Mouse (Mus musculus) intestine, embryonic 15.5 days (tissue): ENCODE data around the gene Slc39a11. TPM values are rescaled to one million over a fixed set of nuclear protein-coding genes. Genes with fewer than 3 reads are reported as not detected.

ENCODE experiments used
- ATAC-seq: fragments of 200-750 bp; cut with Nextera tagmentation; 2 replicates; pipeline ENCODE4 v1.8.0; 2017; ENCODE audit warnings: moderate TSS enrichment, moderate library complexity
- H3K27ac ChIP-seq: fragments of 300-500 bp; sonication (generic); 2 replicates; pipeline ENCODE4 v1.5.1; 2015; ENCODE audit warnings: mild to moderate bottlenecking, inconsistent platforms
- H3K27me3 ChIP-seq: fragments of 300-500 bp; sonication (generic); replicated peaks from 2 replicates; pipeline ENCODE4 v1.6.1; 2015; ENCODE audit warnings: inconsistent platforms
- H3K36me3 ChIP-seq: fragments of 300-500 bp; sonication (generic); 2 replicates; pipeline ENCODE4 v1.6.1; 2015; ENCODE audit warnings: inconsistent platforms
- H3K4me1 ChIP-seq: fragments of 300-500 bp; sonication (generic); replicated peaks from 2 replicates; pipeline ENCODE4 v1.6.1; 2015; ENCODE audit warnings: inconsistent platforms
- H3K4me2 ChIP-seq: fragments of 300-500 bp; sonication (generic); replicated peaks from 2 replicates; pipeline ENCODE4 v1.6.1; 2015; ENCODE audit warnings: mild to moderate bottlenecking, inconsistent platforms
- H3K4me3 ChIP-seq: fragments of 300-500 bp; sonication (generic); replicated peaks from 2 replicates; pipeline ENCODE4 v1.5.1; 2015; ENCODE audit warnings: inconsistent platforms
- H3K9ac ChIP-seq: fragments of 300-500 bp; sonication (generic); 2 replicates; pipeline ENCODE4 v1.6.1; 2015; ENCODE audit warnings: inconsistent platforms
- H3K9me3 ChIP-seq: fragments of 300-500 bp; sonication (generic); 2 replicates; pipeline ENCODE4 v1.6.1; 2016; ENCODE audit warnings: inconsistent platforms
- WGBS: fragments of 180-500 bp; shearing (Covaris S2); methylation state at CpG from one replicate; pipeline ENCODE4 v1.1.7; 2015; 5-methylcytosine and 5-hydroxymethylcytosine counted together
- polyA plus RNA-seq: library from polyadenylated mRNA; unstranded; fragments of >200 nt; fragmentation: Nextera tagmentation; extraction: Ambion mirVana; gene quantifications from 2 replicates; pipeline ENCODE4 v1.2.1, GENCODE M21; 2015

The Slc39a11 gene
- polyA plus RNA-seq, 1 experiment from 2014 or later: 40.8 TPM

GRCm38 (mm10) chr11:113382674-113383571 lies 267.0 kb downstream of the Slc39a11 start:
- H3K27me3 ChIP-seq: no peaks in the 10 kb centered on the region
- H3K36me3 ChIP-seq: no peaks in the 10 kb centered on the region
- H3K9me3 ChIP-seq: no peaks in the 10 kb centered on the region
- WGBS: 37% methylated on average over 10 of the region's 10 CpGs
- ATAC-seq: no peak
- H3K27ac ChIP-seq: no peak overlapping the region
- no peaks in the 10 kb centered on the region for H3K4me1 ChIP-seq
- H3K4me2 ChIP-seq: no peak overlapping the region
- H3K4me3 ChIP-seq: no peak overlapping the region
- no peak overlapping the region for H3K9ac ChIP-seq

- Histone ChIP-seq H3K27me3 (no peaks in the 10 kb centered on the region), H3K27ac (no peak overlapping the region), H3K36me3 (no peaks in the 10 kb centered on the region), H3K4me3 (no peak overlapping the region), H3K4me1 (no peaks in the 10 kb centered on the region), H3K9ac (no peak overlapping the region), H3K4me2 (no peak overlapping the region), H3K9me3 (no peaks in the 10 kb centered on the region)
- 78% methylated on average over 8 of the region's 8 CpGs for WGBS
- no peak for ATAC-seq
Observed at GRCm38 (mm10) chr11:113381550-113381949, 268.3 kb downstream of the Slc39a11 start.

- H3K36me3 ChIP-seq: no peaks in the 10 kb centered on the region
- no peak overlapping the region for H3K4me3 ChIP-seq
- H3K4me2 ChIP-seq: no peak overlapping the region
- H3K4me1 ChIP-seq: no peaks in the 10 kb centered on the region
- H3K27ac ChIP-seq: no peak overlapping the region
- no peak overlapping the region for H3K9ac ChIP-seq
- H3K9me3 ChIP-seq: no peaks in the 10 kb centered on the region
- WGBS: 57% methylated on average over 9 of the region's 9 CpGs
- ATAC-seq: peak; percentile 78
- no peaks in the 10 kb centered on the region for H3K27me3 ChIP-seq
Observed at GRCm38 (mm10) chr11:113378867-113379266, 271.0 kb downstream of the Slc39a11 start.

GRCm38 (mm10) chr11:113376066-113376465 lies 273.8 kb downstream of the Slc39a11 start:
- Histone ChIP-seq H3K9me3 (no peaks in the 10 kb centered on the region), H3K9ac (no peak overlapping the region), H3K4me1 (no peaks in the 10 kb centered on the region), H3K27me3 (no peaks in the 10 kb centered on the region), H3K36me3 (0 out of 2 replicates have a peak, but pooled peaks cover 4% of the 10 kb centered on the region), H3K27ac (no peak overlapping the region), H3K4me2 (no peak overlapping the region), H3K4me3 (no peak overlapping the region)
- WGBS: 86% methylated on average over 9 of the region's 9 CpGs
- ATAC-seq: no peak

GRCm38 (mm10) chr11:113373926-113374325 lies 276.0 kb downstream of the Slc39a11 start:
- WGBS: 92% methylated on average over 10 of the region's 10 CpGs
- Histone ChIP-seq H3K27me3 (no peaks in the 10 kb centered on the region), H3K9ac (no peak overlapping the region), H3K27ac (no peak overlapping the region), H3K4me1 (no peaks in the 10 kb centered on the region), H3K9me3 (no peaks in the 10 kb centered on the region), H3K4me3 (no peak overlapping the region), H3K36me3 (0 out of 2 replicates have a peak, but pooled peaks cover 4% of the 10 kb centered on the region), H3K4me2 (no peak overlapping the region)
- ATAC-seq: no peak

- Histone ChIP-seq H3K36me3 (0 out of 2 replicates have a peak, but pooled peaks cover 4% of the 10 kb centered on the region), H3K27ac (no peak overlapping the region), H3K4me3 (no peak overlapping the region), H3K9me3 (no peaks in the 10 kb centered on the region), H3K4me1 (no peaks in the 10 kb centered on the region), H3K27me3 (no peaks in the 10 kb centered on the region), H3K9ac (no peak overlapping the region), H3K4me2 (no peak overlapping the region)
- 95% methylated on average over 9 of the region's 9 CpGs for WGBS
- no peak for ATAC-seq
Observed at GRCm38 (mm10) chr11:113373331-113373730, 276.5 kb downstream of the Slc39a11 start.

GRCm38 (mm10) chr11:113368046-113368445 lies 281.8 kb downstream of the Slc39a11 start:
- no peak for ATAC-seq
- 61% methylated on average over 13 of the region's 13 CpGs for WGBS
- Histone ChIP-seq H3K4me2 (no peak overlapping the region), H3K9me3 (no peaks in the 10 kb centered on the region), H3K36me3 (0 out of 2 replicates have a peak, but pooled peaks cover 4% of the 10 kb centered on the region), H3K4me1 (peaks cover 9% of the 10 kb centered on the region; the same call in 1 of the 2 replicates), H3K4me3 (no peak overlapping the region), H3K27me3 (no peaks in the 10 kb centered on the region), H3K9ac (no peak overlapping the region), H3K27ac (no peak overlapping the region)

GRCm38 (mm10) chr11:113366257-113367030 lies 283.4 kb downstream of the Slc39a11 start:
- Histone ChIP-seq H3K4me3 (no peak overlapping the region), H3K9me3 (no peaks in the 10 kb centered on the region), H3K9ac (no peak overlapping the region), H3K4me2 (no peak overlapping the region), H3K27ac (no peak overlapping the region), H3K27me3 (no peaks in the 10 kb centered on the region), H3K4me1 (peaks cover 9% of the 10 kb centered on the region; the same call in 1 of the 2 replicates), H3K36me3 (0 out of 2 replicates have a peak, but pooled peaks cover 3% of the 10 kb centered on the region)
- 39% methylated on average over 19 of the region's 19 CpGs for WGBS
- peak; percentile 77 for ATAC-seq

GRCm38 (mm10) chr11:113363739-113364138 lies 286.1 kb downstream of the Slc39a11 start:
- H3K27me3 ChIP-seq: no peaks in the 10 kb centered on the region
- no peak overlapping the region for H3K4me2 ChIP-seq
- no peak overlapping the region for H3K4me3 ChIP-seq
- no peaks in the 10 kb centered on the region for H3K36me3 ChIP-seq
- H3K9ac ChIP-seq: no peak overlapping the region
- no peak overlapping the region for H3K27ac ChIP-seq
- no peaks in the 10 kb centered on the region for H3K9me3 ChIP-seq
- peaks cover 9% of the 10 kb centered on the region; the same call in 1 of the 2 replicates for H3K4me1 ChIP-seq
- ATAC-seq: no peak
- 60% methylated on average over 13 of the region's 13 CpGs for WGBS

- Histone ChIP-seq H3K9ac (no peak overlapping the region), H3K36me3 (no peaks in the 10 kb centered on the region), H3K4me1 (peaks cover 9% of the 10 kb centered on the region; the same call in 1 of the 2 replicates), H3K4me3 (no peak overlapping the region), H3K4me2 (no peak overlapping the region), H3K9me3 (no peaks in the 10 kb centered on the region), H3K27me3 (no peaks in the 10 kb centered on the region), H3K27ac (no peak overlapping the region)
- WGBS: 89% methylated on average over 7 of the region's 7 CpGs
- ATAC-seq: no peak
Observed at GRCm38 (mm10) chr11:113362617-113363016, 287.3 kb downstream of the Slc39a11 start.

- 92% methylated on average over 10 of the region's 10 CpGs for WGBS
- no peak overlapping the region for H3K27ac ChIP-seq
- no peak overlapping the region for H3K4me3 ChIP-seq
- no peak overlapping the region for H3K4me2 ChIP-seq
- no peak overlapping the region for H3K9ac ChIP-seq
- no peaks in the 10 kb centered on the region for H3K9me3 ChIP-seq
- no peaks in the 10 kb centered on the region for H3K4me1 ChIP-seq
- H3K27me3 ChIP-seq: no peaks in the 10 kb centered on the region
- ATAC-seq: no peak
- no peaks in the 10 kb centered on the region for H3K36me3 ChIP-seq
Observed at GRCm38 (mm10) chr11:113360049-113360835, 289.6 kb downstream of the Slc39a11 start.

GRCm38 (mm10) chr11:113355932-113356331 lies 293.9 kb downstream of the Slc39a11 start:
- no peaks in the 10 kb centered on the region for H3K27me3 ChIP-seq
- ATAC-seq: no peak
- no peaks in the 10 kb centered on the region for H3K9me3 ChIP-seq
- no peak overlapping the region for H3K9ac ChIP-seq
- 89% methylated on average over 5 of the region's 5 CpGs for WGBS
- no peaks in the 10 kb centered on the region for H3K4me1 ChIP-seq
- H3K36me3 ChIP-seq: no peaks in the 10 kb centered on the region
- no peak overlapping the region for H3K4me3 ChIP-seq
- no peak overlapping the region for H3K4me2 ChIP-seq
- no peak overlapping the region for H3K27ac ChIP-seq
